Mouse (Mus musculus): ENCODE results near the gene Chrm5.

Gene Chrm5

DNA sequence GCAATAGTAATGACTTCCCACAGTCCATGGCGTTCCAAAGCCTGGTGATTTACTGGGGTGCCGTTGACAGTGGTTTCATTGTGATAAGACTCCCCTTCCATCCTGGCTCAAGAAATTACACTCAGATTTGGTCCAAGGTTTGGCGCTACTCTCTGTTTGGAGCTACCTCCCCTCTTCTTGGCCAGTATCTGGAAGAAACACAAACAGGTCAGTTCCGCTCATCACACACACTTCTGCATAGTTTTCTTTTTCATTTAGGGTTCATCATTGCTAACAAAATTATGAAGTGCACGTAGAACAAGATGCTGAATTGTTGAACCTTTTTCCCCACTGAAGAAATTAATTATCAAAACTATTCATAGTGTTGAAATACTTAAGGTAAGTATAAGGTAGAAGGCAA lies at the start of gene Chrm5:
Chrm5 (minus strand) TSS at position 101 of the 400 bp plus-strand sequence.
- 89% methylated on average over 5 of the region's 5 CpGs for WGBS

GRCm38 (mm10) chr2:112526933-112527332 lies 46.4 kb upstream of the Chrm5 start:
- whole genome bisulfite sequencing: 66% methylated on average over 3 of the region's 3 CpGs

DNA sequence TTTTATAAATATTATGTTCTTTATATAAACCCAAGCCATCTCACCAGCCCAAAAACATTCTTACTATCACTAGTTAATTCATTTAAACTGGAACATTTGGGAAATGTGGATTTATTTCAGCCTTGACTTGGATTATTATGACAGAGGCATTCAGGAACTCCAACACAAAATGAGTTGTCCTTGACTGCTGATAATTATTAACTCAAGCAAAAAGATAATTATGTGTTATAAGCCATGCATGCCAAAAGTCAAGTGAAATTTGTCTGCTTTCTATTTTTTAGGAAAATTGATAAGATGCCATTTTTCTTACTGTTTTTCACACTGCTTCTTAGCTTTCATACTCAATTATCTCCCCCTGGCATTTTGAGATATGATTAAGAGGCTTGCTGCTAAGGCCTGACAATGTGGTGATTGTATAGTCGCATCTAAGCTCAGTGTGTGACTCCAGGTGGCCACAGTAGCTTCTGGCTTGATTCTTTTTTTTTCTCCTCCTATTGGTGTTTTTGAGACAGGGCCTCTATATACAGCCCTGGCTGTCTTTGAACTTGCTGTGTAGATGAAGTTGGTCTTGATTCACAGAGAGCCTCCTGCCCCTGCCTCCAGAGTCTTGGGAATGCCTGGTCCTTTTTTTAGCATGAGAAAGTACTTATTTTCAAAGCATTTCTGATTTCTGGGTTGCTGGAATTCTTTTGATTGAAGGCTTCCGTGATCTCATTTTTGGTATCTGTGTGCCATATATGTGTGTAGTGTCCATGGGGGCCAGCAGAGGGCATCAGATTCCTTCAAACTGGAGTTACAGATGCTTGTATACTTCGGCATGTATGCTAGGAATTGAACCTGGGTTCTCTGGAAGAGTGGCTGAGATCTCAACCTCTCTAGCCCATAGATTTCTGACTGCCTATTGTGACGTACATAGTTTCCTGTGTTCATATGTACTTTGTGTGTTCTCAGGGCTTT lies 40.2 kb upstream of the Chrm5 start:
- WGBS: 95% methylated on average over 4 of the region's 4 CpGs

GRCm38 (mm10) chr2:112517218-112517617 lies 36.6 kb upstream of the Chrm5 start:
- WGBS: 89% methylated on average over 3 of the region's 3 CpGs

GRCm38 (mm10) chr2:112516728-112517127 lies 36.2 kb upstream of the Chrm5 start:
- 93% methylated on average over 3 of the region's 3 CpGs for WGBS

- 91% methylated on average over 1 of the region's 1 CpGs for WGBS
Measured at GRCm38 (mm10) chr2:112513036-112513435, 32.5 kb upstream of the Chrm5 start.

- 89% methylated on average over 4 of the region's 4 CpGs for WGBS
Measured at GRCm38 (mm10) chr2:112510140-112510539, 29.6 kb upstream of the Chrm5 start.

DNA sequence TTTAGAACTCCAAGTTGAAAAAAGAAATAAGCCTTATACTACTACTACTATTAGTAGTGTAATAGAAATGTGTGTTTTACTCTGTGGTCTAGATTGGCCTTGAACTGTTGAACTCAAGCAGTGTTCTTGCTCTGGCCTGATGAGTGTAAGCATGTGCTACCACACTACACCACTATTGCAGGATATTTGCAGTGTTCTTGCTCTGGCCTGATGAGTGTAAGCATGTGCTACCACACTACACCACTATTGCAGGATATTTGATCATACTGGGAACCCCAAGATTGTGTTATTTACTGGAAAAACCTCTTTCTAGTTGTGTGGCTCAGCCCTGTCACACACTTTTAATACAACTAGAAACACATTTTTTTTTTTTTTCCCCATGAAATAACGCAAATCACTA lies 26.9 kb upstream of the Chrm5 start:
- WGBS: 95% methylated on average over 1 of the region's 1 CpGs

DNA sequence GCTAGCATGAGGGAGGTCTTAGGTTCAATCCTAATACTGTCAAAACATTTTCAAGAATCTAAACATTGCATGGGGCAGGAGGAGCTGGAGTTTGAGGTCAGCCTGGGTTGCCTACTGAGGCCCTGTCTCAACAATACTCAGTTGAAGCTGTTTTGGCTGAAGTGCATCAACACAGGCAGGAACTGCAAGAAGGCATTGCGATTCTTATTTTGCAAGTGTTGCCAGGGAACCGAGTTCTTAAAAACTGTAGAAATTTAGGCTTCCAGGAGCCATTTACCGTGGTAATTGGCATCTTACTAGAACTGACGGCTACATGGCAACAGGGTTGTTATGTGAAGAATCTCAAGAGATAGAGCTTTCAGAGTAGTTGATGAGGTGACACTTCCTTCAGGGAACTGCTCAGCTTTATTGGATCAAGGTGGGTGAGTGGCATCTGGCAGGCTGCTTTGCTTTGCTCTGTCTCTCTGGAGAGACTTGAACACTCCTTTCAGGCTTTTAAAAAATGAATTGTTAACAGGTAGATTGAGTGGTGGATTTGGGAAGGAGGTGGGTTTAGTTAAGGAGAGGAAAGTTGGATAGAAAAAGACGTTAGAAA lies 26.4 kb upstream of the Chrm5 start:
- WGBS: 56% methylated on average over 5 of the region's 5 CpGs

- 88% methylated on average over 6 of the region's 6 CpGs for WGBS
Measured at GRCm38 (mm10) chr2:112503978-112504377, 23.4 kb upstream of the Chrm5 start.

GRCm38 (mm10) chr2:112501209-112501608 lies 20.6 kb upstream of the Chrm5 start:
- 7% methylated on average over 6 of the region's 6 CpGs for WGBS

- WGBS: 81% methylated on average over 7 of the region's 7 CpGs
Measured at GRCm38 (mm10) chr2:112497851-112498250, 17.3 kb upstream of the Chrm5 start.

- 38% methylated on average over 11 of the region's 11 CpGs for WGBS
Measured at GRCm38 (mm10) chr2:112493539-112494260, 13.1 kb upstream of the Chrm5 start.

DNA sequence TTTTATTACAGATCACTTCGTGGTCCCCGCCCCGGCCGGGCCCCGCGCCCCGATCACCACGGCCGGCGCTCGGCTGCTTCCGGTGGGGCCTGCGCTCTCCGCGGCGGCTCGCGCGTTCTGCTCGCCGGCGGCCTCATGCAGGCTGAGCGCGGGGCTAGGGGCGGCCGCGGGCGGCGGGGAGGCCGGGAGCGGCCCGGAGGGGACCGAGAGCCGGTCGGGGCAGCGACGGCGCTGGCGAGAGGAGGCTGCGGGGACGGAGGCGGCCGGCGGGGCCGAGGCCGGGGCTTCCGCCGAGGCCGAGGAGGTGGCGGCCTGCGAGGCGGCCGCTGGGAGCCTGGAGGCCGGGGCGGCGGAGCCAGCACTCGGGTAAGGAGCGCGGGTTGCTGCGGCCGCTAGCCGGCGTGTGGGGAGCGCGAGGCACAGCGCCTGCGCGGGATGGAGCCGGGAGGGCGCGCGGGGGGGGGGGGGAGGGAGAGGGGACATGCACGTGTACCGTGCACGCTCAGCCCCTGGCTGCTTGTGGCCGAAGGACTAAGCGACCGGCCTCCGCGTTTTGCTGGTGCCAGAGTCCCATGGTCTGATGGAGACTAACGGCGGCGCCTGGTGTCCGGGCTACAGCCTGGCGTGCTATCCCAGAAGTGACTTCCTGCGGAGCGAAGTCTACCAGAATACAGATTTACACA lies 12.4 kb upstream of the Chrm5 start, which contains the start of gene Aven:
Aven (plus strand) TSS at position 109 of the 683 bp plus-strand sequence.
- under 1% methylated on average over 76 of the region's 87 CpGs for WGBS

- 7% methylated on average over 9 of the region's 9 CpGs for WGBS
Measured at GRCm38 (mm10) chr2:112492431-112492855, 11.9 kb upstream of the Chrm5 start.

DNA sequence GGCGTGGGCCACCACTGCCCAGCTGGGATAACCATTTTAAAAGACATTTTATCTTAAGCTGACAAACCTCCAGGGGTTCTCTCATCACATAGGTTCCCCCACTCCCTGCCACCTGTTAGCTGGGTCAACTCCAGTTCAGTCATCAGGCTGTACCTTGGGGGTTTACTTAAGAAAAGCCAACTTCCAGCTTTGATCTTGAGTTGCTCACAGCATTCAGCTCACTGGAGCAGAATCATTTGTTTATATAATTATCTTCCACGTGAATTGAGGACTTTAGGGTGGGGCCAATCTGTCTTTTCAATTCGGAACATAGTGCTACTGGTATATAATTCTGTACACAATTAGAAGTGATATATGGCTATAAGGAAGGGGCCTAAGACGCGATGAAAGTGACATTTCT lies 11.1 kb upstream of the Chrm5 start:
- WGBS: 78% methylated on average over 5 of the region's 5 CpGs

GRCm38 (mm10) chr2:112490483-112491196 lies 10.1 kb upstream of the Chrm5 start:
- WGBS: 83% methylated on average over 11 of the region's 11 CpGs

GRCm38 (mm10) chr2:112484886-112485285 lies 4.3 kb upstream of the Chrm5 start:
- 81% methylated on average over 2 of the region's 2 CpGs for WGBS

- 39% methylated on average over 2 of the region's 2 CpGs for WGBS
Measured at GRCm38 (mm10) chr2:112483334-112483651, 2.7 kb upstream of the Chrm5 start.

DNA sequence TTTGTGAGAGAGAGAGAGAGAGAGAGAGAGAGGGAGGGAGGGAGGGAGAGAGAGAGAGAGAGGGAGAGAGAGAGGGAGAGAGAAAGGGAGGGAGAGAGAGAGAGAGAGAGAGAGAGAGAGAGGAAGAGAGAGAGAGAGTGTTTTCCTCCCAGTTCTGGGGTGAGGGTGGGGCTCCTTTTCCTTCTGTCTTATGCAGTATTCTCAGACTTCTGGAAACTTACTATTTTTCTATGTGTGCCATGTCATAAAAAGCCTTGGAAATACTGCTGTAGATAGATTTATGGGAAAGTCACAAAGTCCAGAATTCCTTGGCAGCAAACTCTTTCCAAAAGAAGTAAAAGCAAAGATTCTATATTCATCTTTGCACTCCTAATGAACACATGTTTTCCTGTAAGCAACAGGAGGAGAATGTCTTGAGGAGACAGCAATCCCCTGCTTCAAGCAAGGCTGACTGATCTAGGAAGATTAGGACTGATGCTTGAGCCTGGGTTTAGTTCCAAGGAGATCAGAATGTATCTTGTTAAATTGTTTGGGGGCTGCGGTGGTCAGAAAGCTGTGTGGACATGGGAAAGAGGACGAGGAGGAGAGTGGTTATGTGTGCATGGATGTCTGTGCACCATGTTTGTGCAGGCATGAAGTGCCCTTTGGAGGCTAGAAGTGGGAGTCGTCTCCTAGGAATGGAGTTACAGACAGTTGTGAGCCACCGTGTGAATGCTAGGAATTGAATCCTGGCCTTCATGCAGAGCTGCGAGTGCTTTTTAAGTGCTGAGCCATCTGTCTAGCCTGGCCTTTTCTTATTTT lies 2.2 kb upstream of the Chrm5 start:
- 47% methylated on average over 5 of the region's 5 CpGs for WGBS
